Mouse (Mus musculus): ENCODE data around the gene Rab28. TPM values are rescaled to one million over a fixed set of nuclear protein-coding genes. Genes with fewer than 3 reads are reported as not detected.
"Not testable (repeated sequence)": the region's sequence is repeated elsewhere in the genome, so short reads cannot be mapped to it uniquely, and the experiment has no call there.

Gene Rab28
- polyA plus RNA-seq, 1 experiment from 2014 or later: 82.1 TPM

GRCm38 (mm10) chr5:41737039-41737438, 29.1 kb upstream of the Rab28 start:
- Histone ChIP-seq H3K4me3 (replicated peaks) (no peak overlapping the region), H3K27ac (no peak overlapping the region), H3K4me1 (replicated peaks) (peaks cover 13% of the 10 kb centered on the region), H3K36me3 (no peaks in the 10 kb centered on the region), H3K9me3 (peaks cover 5% of the 10 kb centered on the region; the same call in 1 of the 2 replicates), H3K4me2 (no peak overlapping the region), H3K27me3 (peaks cover 49% of the 10 kb centered on the region), H3K9ac (replicated peaks) (no peak overlapping the region)
- WGBS: 35% methylated on average over 5 of the region's 5 CpGs
- no peak for ATAC-seq (ENCODE audit: insufficient number of reproducible peaks, insufficient read depth, low FRiP score, low TSS enrichment, low read depth)

- H3K4me2 ChIP-seq: no peak overlapping the region
- H3K27me3 ChIP-seq: peaks cover 25% of the 10 kb centered on the region
- ATAC-seq (ENCODE audit: insufficient number of reproducible peaks, insufficient read depth, low FRiP score, low TSS enrichment, low read depth): no peak
- no peaks in the 10 kb centered on the region for H3K36me3 ChIP-seq
- WGBS: 81% methylated on average over 1 of the region's 1 CpGs
- H3K4me3 ChIP-seq (replicated peaks): no peak overlapping the region
- H3K9me3 ChIP-seq: no peaks in the 10 kb centered on the region
- H3K4me1 ChIP-seq (replicated peaks): no peaks in the 10 kb centered on the region
- H3K9ac ChIP-seq (replicated peaks): no peak overlapping the region
- no peak overlapping the region for H3K27ac ChIP-seq
These were observed 19.1 kb upstream of the Rab28 start for GRCm38 (mm10) chr5:41727017-41727416.

GRCm38 (mm10) chr5:41725573-41725972, 17.6 kb upstream of the Rab28 start:
- no peaks in the 10 kb centered on the region for H3K36me3 ChIP-seq
- no peaks in the 10 kb centered on the region for H3K4me1 ChIP-seq (replicated peaks)
- H3K4me3 ChIP-seq (replicated peaks): no peak overlapping the region
- WGBS: 79% methylated on average over 6 of the region's 6 CpGs
- no peak for ATAC-seq (ENCODE audit: insufficient number of reproducible peaks, insufficient read depth, low FRiP score, low TSS enrichment, low read depth)
- H3K27me3 ChIP-seq: peaks cover 15% of the 10 kb centered on the region; the same call in 1 of the 2 replicates
- no peak overlapping the region for H3K9ac ChIP-seq (replicated peaks)
- H3K9me3 ChIP-seq: no peaks in the 10 kb centered on the region
- no peak overlapping the region for H3K4me2 ChIP-seq
- no peak overlapping the region for H3K27ac ChIP-seq

GRCm38 (mm10) chr5:41707115-41708015, 592 bp downstream of the Rab28 start:
- ATAC-seq (ENCODE audit: insufficient number of reproducible peaks, insufficient read depth, low FRiP score, low TSS enrichment, low read depth): peak; percentile 87
- H3K9ac ChIP-seq (replicated peaks): peak overlapping the region; percentile 87
- no peaks in the 10 kb centered on the region for H3K27me3 ChIP-seq
- no peaks in the 10 kb centered on the region for H3K9me3 ChIP-seq
- H3K27ac ChIP-seq: peak overlapping the region; percentile 86
- H3K4me2 ChIP-seq: peak overlapping the region; percentile 96
- no peaks in the 10 kb centered on the region for H3K36me3 ChIP-seq
- peak overlapping the region; percentile 93 for H3K4me3 ChIP-seq (replicated peaks)
- 0% methylated on average over 63 of the region's 63 CpGs for WGBS
- 0 out of 2 replicates have a peak, but pooled peaks cover 7% of the 10 kb centered on the region for H3K4me1 ChIP-seq (replicated peaks)

- 0 out of 2 replicates have a peak overlapping the region, but pooled peaks have one; percentile 86 for H3K27ac ChIP-seq
- peak overlapping the region; percentile 96 for H3K4me2 ChIP-seq
- no peak for ATAC-seq (ENCODE audit: insufficient number of reproducible peaks, insufficient read depth, low FRiP score, low TSS enrichment, low read depth)
- H3K4me3 ChIP-seq (replicated peaks): peak overlapping the region; percentile 93
- H3K36me3 ChIP-seq: no peaks in the 10 kb centered on the region
- H3K9me3 ChIP-seq: no peaks in the 10 kb centered on the region
- WGBS: 6% methylated on average over 9 of the region's 9 CpGs
- H3K4me1 ChIP-seq (replicated peaks): 0 out of 2 replicates have a peak, but pooled peaks cover 7% of the 10 kb centered on the region
- H3K27me3 ChIP-seq: no peaks in the 10 kb centered on the region
- peak overlapping the region; percentile 87 for H3K9ac ChIP-seq (replicated peaks)
These were observed 1.2 kb downstream of the Rab28 start for GRCm38 (mm10) chr5:41706777-41707114.

- H3K9me3 ChIP-seq; H3K4me1 ChIP-seq (replicated peaks); H3K9ac ChIP-seq (replicated peaks); H3K27ac ChIP-seq; H3K27me3 ChIP-seq; H3K4me3 ChIP-seq (replicated peaks); ATAC-seq (ENCODE audit: insufficient number of reproducible peaks, insufficient read depth, low FRiP score, low TSS enrichment, low read depth); H3K36me3 ChIP-seq; H3K4me2 ChIP-seq: not testable (repeated sequence)
- 92% methylated on average over 4 of the region's 4 CpGs for WGBS
These were observed 6.9 kb downstream of the Rab28 start for GRCm38 (mm10) chr5:41701085-41701484.

GRCm38 (mm10) chr5:41697958-41698357, 10.0 kb downstream of the Rab28 start:
- H3K4me2 ChIP-seq: no peak overlapping the region
- H3K27me3 ChIP-seq: no peaks in the 10 kb centered on the region
- ATAC-seq (ENCODE audit: insufficient number of reproducible peaks, insufficient read depth, low FRiP score, low TSS enrichment, low read depth): no peak

GRCm38 (mm10) chr5:41685016-41685415, 22.9 kb downstream of the Rab28 start:
- H3K36me3 ChIP-seq: peaks cover 3% of the 10 kb centered on the region; the same call in 1 of the 2 replicates
- no peak overlapping the region for H3K4me3 ChIP-seq (replicated peaks)
- H3K4me2 ChIP-seq: no peak overlapping the region
- no peaks in the 10 kb centered on the region for H3K27me3 ChIP-seq
- no peaks in the 10 kb centered on the region for H3K4me1 ChIP-seq (replicated peaks)
- no peak overlapping the region for H3K27ac ChIP-seq
- no peak for ATAC-seq (ENCODE audit: insufficient number of reproducible peaks, insufficient read depth, low FRiP score, low TSS enrichment, low read depth)
- no peak overlapping the region for H3K9ac ChIP-seq (replicated peaks)
- no peaks in the 10 kb centered on the region for H3K9me3 ChIP-seq

More at GRCm38 (mm10) chr5:41697958-41698357, 10.0 kb downstream of the Rab28 start:
- H3K4me1 ChIP-seq (replicated peaks): no peaks in the 10 kb centered on the region
- no peak overlapping the region for H3K27ac ChIP-seq
- no peaks in the 10 kb centered on the region for H3K9me3 ChIP-seq
- no peaks in the 10 kb centered on the region for H3K36me3 ChIP-seq
- H3K4me3 ChIP-seq (replicated peaks): no peak overlapping the region
- no peak overlapping the region for H3K9ac ChIP-seq (replicated peaks)

- Histone ChIP-seq H3K4me1 (replicated peaks) (no peaks in the 10 kb centered on the region), H3K27ac (no peak overlapping the region), H3K36me3 (peaks cover 3% of the 10 kb centered on the region; the same call in 1 of the 2 replicates), H3K4me2 (no peak overlapping the region), H3K9ac (replicated peaks) (no peak overlapping the region), H3K4me3 (replicated peaks) (no peak overlapping the region), H3K27me3 (no peaks in the 10 kb centered on the region), H3K9me3 (no peaks in the 10 kb centered on the region)
- 94% methylated on average over 2 of the region's 2 CpGs for WGBS
- ATAC-seq (ENCODE audit: insufficient number of reproducible peaks, insufficient read depth, low FRiP score, low TSS enrichment, low read depth): no peak
These were observed 24.0 kb downstream of the Rab28 start for GRCm38 (mm10) chr5:41683976-41684375.

GRCm38 (mm10) chr5:41666012-41666411, 41.9 kb downstream of the Rab28 start:
- Histone ChIP-seq H3K4me1 (replicated peaks) (no peaks in the 10 kb centered on the region), H3K36me3 (no peaks in the 10 kb centered on the region), H3K4me3 (replicated peaks) (no peak overlapping the region), H3K9ac (replicated peaks) (no peak overlapping the region), H3K27ac (no peak overlapping the region), H3K4me2 (no peak overlapping the region), H3K9me3 (no peaks in the 10 kb centered on the region), H3K27me3 (no peaks in the 10 kb centered on the region)
- 81% methylated on average over 6 of the region's 6 CpGs for WGBS
- no peak for ATAC-seq (ENCODE audit: insufficient number of reproducible peaks, insufficient read depth, low FRiP score, low TSS enrichment, low read depth)

- WGBS: 77% methylated on average over 2 of the region's 2 CpGs
These were observed 71.2 kb downstream of the Rab28 start for GRCm38 (mm10) chr5:41636793-41637192.

More at GRCm38 (mm10) chr5:41636793-41637192, 71.2 kb downstream of the Rab28 start:
- ATAC-seq (ENCODE audit: insufficient number of reproducible peaks, insufficient read depth, low FRiP score, low TSS enrichment, low read depth): no peak
- H3K9me3 ChIP-seq: no peaks in the 10 kb centered on the region
- no peaks in the 10 kb centered on the region for H3K4me1 ChIP-seq (replicated peaks)
- H3K27ac ChIP-seq: no peak overlapping the region
- peaks cover 6% of the 10 kb centered on the region for H3K36me3 ChIP-seq
- no peak overlapping the region for H3K4me3 ChIP-seq (replicated peaks)
- no peak overlapping the region for H3K9ac ChIP-seq (replicated peaks)
- H3K27me3 ChIP-seq: no peaks in the 10 kb centered on the region
- no peak overlapping the region for H3K4me2 ChIP-seq
